Mouse (Mus musculus): ENCODE measurements around the gene Foxj1. TPM values are rescaled to one million over a fixed set of nuclear protein-coding genes. Genes with fewer than 3 reads are reported as not detected.

Gene Foxj1
- total and polyA plus RNA-seq, 2 experiments from 2014 or later, result 12.1 to 37.5 TPM

GRCm38 (mm10) chr11:116294319-116294718 is 40.9 kb downstream of the Foxj1 start:
- no peak overlapping the region for H3K4me3 ChIP-seq (ENCODE audit: low read depth, low read length)
- no peak overlapping the region for H3K9ac ChIP-seq (replicated peaks; ENCODE audit: low read length, poor library complexity, severe bottlenecking)
- H3K9me3 ChIP-seq (ENCODE audit: low read length), result no peaks in the 10 kb centered on the region
- H3K4me1 ChIP-seq (ENCODE audit: insufficient read depth, low read length), result no peaks in the 10 kb centered on the region
- H3K27ac ChIP-seq (ENCODE audit: low read depth, low read length), result no peak overlapping the region
- H3K4me2 ChIP-seq (ENCODE audit: low read depth, low read length, poor library complexity, severe bottlenecking), result no peak overlapping the region
- H3K36me3 ChIP-seq (ENCODE audit: insufficient read depth, low read length), result peaks cover 88% of the 10 kb centered on the region
- 36% methylated on average over 5 of the region's 5 CpGs for WGBS
- ATAC-seq (ENCODE audit: low FRiP score) (no peak), DNase-seq (ENCODE audit: low spot score) (peak; percentile 86)
- no peaks in the 10 kb centered on the region for H3K27me3 ChIP-seq (ENCODE audit: insufficient read depth, low read length)
- peak; percentile 81 for TF ChIP-seq CTCF (IDR thresholded peaks at IDR 0.05)

DNA sequence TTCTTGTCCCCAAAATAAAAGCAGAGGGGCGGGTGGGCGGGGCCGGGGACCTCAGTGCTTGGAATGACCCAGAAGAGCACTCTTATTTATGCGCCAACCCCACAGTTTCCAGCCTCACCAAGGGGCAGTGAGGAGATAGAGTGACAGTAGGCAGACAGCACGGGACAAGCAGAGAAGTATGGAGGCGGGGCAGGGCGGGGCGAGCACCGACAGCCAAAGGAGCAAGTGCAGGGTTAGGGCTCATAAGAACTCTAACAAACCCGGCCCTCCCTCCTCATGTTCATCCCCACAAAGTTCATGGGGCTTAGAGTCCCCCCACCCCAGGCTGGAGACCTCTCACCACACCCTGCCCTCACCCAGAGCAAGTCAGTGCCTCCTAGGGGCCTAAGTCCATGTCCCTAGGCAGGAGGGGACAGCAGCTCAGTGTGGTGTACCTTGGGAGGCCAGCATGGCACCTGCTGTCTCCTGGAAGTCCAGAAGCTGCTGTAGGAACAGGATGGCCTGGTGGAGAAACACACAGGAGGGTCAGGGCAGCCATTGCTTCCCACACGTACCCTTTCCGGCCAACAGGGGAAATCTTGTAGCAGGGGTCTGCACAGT is 41.6 kb downstream of the Foxj1 start:
- H3K4me3 ChIP-seq (ENCODE audit: low read depth, low read length), result no peak overlapping the region
- no peak for DNase-seq (ENCODE audit: low spot score)
- no peak overlapping the region for H3K4me2 ChIP-seq (ENCODE audit: low read depth, low read length, poor library complexity, severe bottlenecking)
- H3K27me3 ChIP-seq (ENCODE audit: insufficient read depth, low read length), result no peaks in the 10 kb centered on the region
- TF ChIP-seq CTCF (IDR thresholded peaks at IDR 0.05), result no peak
- H3K9ac ChIP-seq (replicated peaks; ENCODE audit: low read length, poor library complexity, severe bottlenecking), result no peak overlapping the region
- no peak for ATAC-seq (ENCODE audit: low FRiP score)
- H3K36me3 ChIP-seq (ENCODE audit: insufficient read depth, low read length), result peaks cover 88% of the 10 kb centered on the region
- WGBS, result 85% methylated on average over 12 of the region's 12 CpGs
- H3K9me3 ChIP-seq (ENCODE audit: low read length), result no peaks in the 10 kb centered on the region
- no peaks in the 10 kb centered on the region for H3K4me1 ChIP-seq (ENCODE audit: insufficient read depth, low read length)
- H3K27ac ChIP-seq (ENCODE audit: low read depth, low read length), result no peak overlapping the region

GRCm38 (mm10) chr11:116292401-116292800 is 42.8 kb downstream of the Foxj1 start:
- peaks cover 89% of the 10 kb centered on the region for H3K36me3 ChIP-seq (ENCODE audit: insufficient read depth, low read length)
- no peaks in the 10 kb centered on the region for H3K27me3 ChIP-seq (ENCODE audit: insufficient read depth, low read length)
- no peak overlapping the region for H3K4me3 ChIP-seq (ENCODE audit: low read depth, low read length)
- H3K9me3 ChIP-seq (ENCODE audit: low read length), result no peaks in the 10 kb centered on the region
- H3K4me1 ChIP-seq (ENCODE audit: insufficient read depth, low read length), result no peaks in the 10 kb centered on the region
- DNase-seq (ENCODE audit: low spot score) (no peak), ATAC-seq (ENCODE audit: low FRiP score) (no peak)
- no peak overlapping the region for H3K4me2 ChIP-seq (ENCODE audit: low read depth, low read length, poor library complexity, severe bottlenecking)
- WGBS, result 95% methylated on average over 13 of the region's 13 CpGs
- no peak for TF ChIP-seq CTCF (IDR thresholded peaks at IDR 0.05)
- no peak overlapping the region for H3K27ac ChIP-seq (ENCODE audit: low read depth, low read length)
- H3K9ac ChIP-seq (replicated peaks; ENCODE audit: low read length, poor library complexity, severe bottlenecking), result no peak overlapping the region

- Histone ChIP-seq H3K36me3 (ENCODE audit: insufficient read depth, low read length) (peaks cover 74% of the 10 kb centered on the region), H3K4me2 (ENCODE audit: low read depth, low read length, poor library complexity, severe bottlenecking) (no peak overlapping the region), H3K9me3 (ENCODE audit: low read length) (no peaks in the 10 kb centered on the region), H3K4me3 (ENCODE audit: low read depth, low read length) (no peak overlapping the region), H3K4me1 (ENCODE audit: insufficient read depth, low read length) (no peaks in the 10 kb centered on the region), H3K27me3 (ENCODE audit: insufficient read depth, low read length) (no peaks in the 10 kb centered on the region), H3K9ac (replicated peaks; ENCODE audit: low read length, poor library complexity, severe bottlenecking) (no peak overlapping the region), H3K27ac (ENCODE audit: low read depth, low read length) (no peak overlapping the region)
- TF ChIP-seq CTCF (IDR thresholded peaks at IDR 0.05), result no peak
- WGBS, result 86% methylated on average over 8 of the region's 8 CpGs
- ATAC-seq (ENCODE audit: low FRiP score) (no peak), DNase-seq (ENCODE audit: low spot score) (no peak)
These were observed 44.6 kb downstream of the Foxj1 start for GRCm38 (mm10) chr11:116290556-116290955.

DNA sequence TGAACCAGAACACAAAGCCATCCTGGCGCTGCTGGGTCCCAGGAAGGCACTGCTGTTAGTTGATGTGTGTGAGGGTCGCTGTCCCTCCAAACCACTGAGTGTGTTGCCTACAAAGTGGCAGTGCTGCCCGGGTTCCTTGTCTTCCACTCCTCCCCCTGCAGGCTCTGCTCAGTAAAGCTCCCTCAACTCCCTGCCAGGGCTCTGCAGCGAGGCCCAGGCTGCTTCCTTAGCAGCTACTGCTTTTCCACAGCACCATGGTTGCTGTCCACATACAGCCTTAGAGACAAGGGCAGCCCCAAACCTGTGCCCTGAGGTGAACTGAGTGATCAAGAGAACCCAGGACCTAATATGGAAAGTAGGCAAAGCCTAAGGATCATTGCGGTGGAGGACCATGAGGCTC is 47.8 kb downstream of the Foxj1 start:
- H3K36me3 ChIP-seq (ENCODE audit: insufficient read depth, low read length), result peaks cover 48% of the 10 kb centered on the region
- no peak overlapping the region for H3K4me3 ChIP-seq (ENCODE audit: low read depth, low read length)
- no peak overlapping the region for H3K9ac ChIP-seq (replicated peaks; ENCODE audit: low read length, poor library complexity, severe bottlenecking)
- no peak overlapping the region for H3K27ac ChIP-seq (ENCODE audit: low read depth, low read length)
- H3K27me3 ChIP-seq (ENCODE audit: insufficient read depth, low read length), result peaks cover 15% of the 10 kb centered on the region
- TF ChIP-seq CTCF (IDR thresholded peaks at IDR 0.05), result no peak
- 73% methylated on average over 5 of the region's 5 CpGs for WGBS
- DNase-seq (ENCODE audit: low spot score), result no peak
- H3K4me2 ChIP-seq (ENCODE audit: low read depth, low read length, poor library complexity, severe bottlenecking), result no peak overlapping the region
- H3K4me1 ChIP-seq (ENCODE audit: insufficient read depth, low read length), result peaks cover 4% of the 10 kb centered on the region; the same call in 1 of the 2 replicates
- H3K9me3 ChIP-seq (ENCODE audit: low read length), result no peaks in the 10 kb centered on the region
- ATAC-seq (ENCODE audit: low FRiP score), result no peak

- H3K9ac ChIP-seq (replicated peaks; ENCODE audit: low read length, poor library complexity, severe bottlenecking), result no peak overlapping the region
- TF ChIP-seq CTCF (IDR thresholded peaks at IDR 0.05), result no peak
- DNase-seq (ENCODE audit: low spot score), result peak; percentile 65
- WGBS, result 67% methylated on average over 7 of the region's 7 CpGs
- H3K36me3 ChIP-seq (ENCODE audit: insufficient read depth, low read length), result peaks cover 33% of the 10 kb centered on the region
- no peak overlapping the region for H3K27ac ChIP-seq (ENCODE audit: low read depth, low read length)
- H3K9me3 ChIP-seq (ENCODE audit: low read length), result no peaks in the 10 kb centered on the region
- no peak overlapping the region for H3K4me3 ChIP-seq (ENCODE audit: low read depth, low read length)
- no peak for ATAC-seq (ENCODE audit: low FRiP score)
- peaks cover 4% of the 10 kb centered on the region; the same call in 1 of the 2 replicates for H3K4me1 ChIP-seq (ENCODE audit: insufficient read depth, low read length)
- no peak overlapping the region for H3K4me2 ChIP-seq (ENCODE audit: low read depth, low read length, poor library complexity, severe bottlenecking)
- peaks cover 30% of the 10 kb centered on the region for H3K27me3 ChIP-seq (ENCODE audit: insufficient read depth, low read length)
These were observed 49.4 kb downstream of the Foxj1 start for GRCm38 (mm10) chr11:116285770-116286191.

Data from midbrain, postnatal 0 days (tissue).